Mouse (Mus musculus) 416B (cell line): ENCODE measurements around the gene Nfatc4.
A peak's percentile ranks its signal among the peaks of the same experiment; 100 is the strongest.

Experiments used
- DNase-seq: peaks from one replicate; pipeline ENCODE4 v3.0.0; 2011; ENCODE audit warnings: low read depth

Nfatc4 gene

GRCm38 (mm10) chr14:55822435-55822990 lies 431 bp upstream of the Nfatc4 start:
- peak; percentile 95 for DNase-seq

GRCm38 (mm10) chr14:55824001-55824480 lies 1.1 kb downstream of the Nfatc4 start:
- DNase-seq = no peak

DNA sequence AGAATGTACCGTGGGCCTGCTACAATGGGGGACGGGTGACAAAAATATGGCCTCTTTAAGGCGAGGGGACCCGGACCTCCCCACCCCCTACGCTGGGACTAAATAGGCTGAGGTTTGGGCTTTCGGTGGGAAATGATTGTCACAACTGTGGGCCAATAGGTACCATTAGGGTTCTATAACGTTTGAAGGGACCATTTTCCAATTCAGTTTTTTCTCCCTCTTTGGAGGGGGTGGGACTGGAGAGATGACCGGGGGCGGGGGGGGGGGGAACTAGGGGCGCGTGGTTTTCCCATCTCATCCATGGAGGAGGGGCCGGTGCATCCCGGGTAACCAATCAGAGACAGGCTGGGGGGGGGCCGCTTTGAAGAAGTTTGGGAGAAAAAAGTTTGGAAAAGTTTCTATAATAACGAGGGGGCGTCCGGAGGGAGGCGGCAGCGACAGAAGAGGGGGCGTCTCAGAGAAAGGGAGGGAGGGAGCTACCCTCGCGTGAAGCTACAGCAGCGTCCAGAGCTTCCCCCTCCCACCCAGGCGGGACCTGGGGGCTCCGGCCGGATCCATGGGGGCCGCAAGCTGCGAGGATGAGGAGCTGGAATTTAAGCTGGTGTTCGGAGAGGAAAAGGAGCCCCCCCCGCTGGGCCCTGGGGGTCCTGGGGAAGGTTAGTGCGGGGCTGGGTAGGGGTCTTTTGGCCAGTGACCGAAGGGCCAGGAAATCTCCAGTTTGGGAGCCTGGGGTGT lies 1.7 kb downstream of the Nfatc4 start:
- no peak for DNase-seq

- no peak for DNase-seq
Observed at GRCm38 (mm10) chr14:55825216-55826051, 2.5 kb downstream of the Nfatc4 start.

- no peak for DNase-seq
Observed at GRCm38 (mm10) chr14:55826142-55826541, 3.2 kb downstream of the Nfatc4 start.

GRCm38 (mm10) chr14:55826551-55827340 lies 3.8 kb downstream of the Nfatc4 start:
- DNase-seq = no peak

DNA sequence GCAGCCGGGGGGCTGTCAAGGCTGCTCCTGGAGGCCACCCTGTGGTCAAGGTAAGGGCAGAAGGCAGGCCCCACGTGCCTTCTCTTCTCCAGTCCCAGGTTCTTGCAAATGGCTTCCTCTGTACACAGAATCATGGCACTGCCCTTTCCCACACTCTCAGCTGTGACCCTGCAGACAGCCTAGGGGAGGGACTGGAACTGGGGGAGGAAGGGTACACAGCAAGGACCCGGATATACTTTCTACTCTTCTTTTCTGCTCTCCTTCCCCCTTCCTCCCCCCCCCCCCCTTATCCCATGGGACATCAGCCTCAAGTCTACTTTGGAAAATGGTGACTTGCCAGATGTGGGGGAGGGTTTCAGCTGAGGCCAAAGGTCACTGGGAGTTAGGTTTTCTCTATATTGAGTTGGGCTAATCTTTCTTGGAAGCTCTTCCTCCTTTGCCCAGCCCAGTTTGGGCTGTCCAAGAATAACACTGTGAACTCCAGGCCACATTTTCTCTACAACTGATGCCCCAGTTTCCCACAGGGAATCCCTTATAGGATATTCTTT lies 5.8 kb downstream of the Nfatc4 start:
- DNase-seq = no peak

- no peak for DNase-seq
Observed at GRCm38 (mm10) chr14:55829854-55830253, 6.9 kb downstream of the Nfatc4 start.

DNA sequence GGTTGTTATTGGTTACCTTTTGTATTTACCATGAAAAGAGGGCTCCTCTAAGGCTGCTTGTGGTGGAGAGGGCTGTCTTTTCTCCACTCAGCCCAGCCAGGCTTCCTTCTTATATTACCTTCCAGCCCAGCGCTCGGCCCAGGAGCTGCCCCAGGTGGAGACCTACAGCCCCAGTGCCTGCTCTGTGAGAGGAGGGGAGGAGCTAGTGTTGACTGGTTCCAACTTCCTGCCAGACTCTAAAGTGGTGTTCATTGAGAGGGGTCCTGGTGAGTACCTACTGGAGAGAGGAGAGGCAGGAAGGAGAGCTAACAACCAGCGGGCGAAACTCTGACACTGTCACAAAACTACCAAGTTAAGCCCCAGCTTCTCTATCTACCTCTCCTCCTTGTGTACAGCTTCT lies 7.4 kb downstream of the Nfatc4 start:
- no peak for DNase-seq

GRCm38 (mm10) chr14:55833126-55833525 lies 10.2 kb downstream of the Nfatc4 start:
- no peak for DNase-seq

DNA sequence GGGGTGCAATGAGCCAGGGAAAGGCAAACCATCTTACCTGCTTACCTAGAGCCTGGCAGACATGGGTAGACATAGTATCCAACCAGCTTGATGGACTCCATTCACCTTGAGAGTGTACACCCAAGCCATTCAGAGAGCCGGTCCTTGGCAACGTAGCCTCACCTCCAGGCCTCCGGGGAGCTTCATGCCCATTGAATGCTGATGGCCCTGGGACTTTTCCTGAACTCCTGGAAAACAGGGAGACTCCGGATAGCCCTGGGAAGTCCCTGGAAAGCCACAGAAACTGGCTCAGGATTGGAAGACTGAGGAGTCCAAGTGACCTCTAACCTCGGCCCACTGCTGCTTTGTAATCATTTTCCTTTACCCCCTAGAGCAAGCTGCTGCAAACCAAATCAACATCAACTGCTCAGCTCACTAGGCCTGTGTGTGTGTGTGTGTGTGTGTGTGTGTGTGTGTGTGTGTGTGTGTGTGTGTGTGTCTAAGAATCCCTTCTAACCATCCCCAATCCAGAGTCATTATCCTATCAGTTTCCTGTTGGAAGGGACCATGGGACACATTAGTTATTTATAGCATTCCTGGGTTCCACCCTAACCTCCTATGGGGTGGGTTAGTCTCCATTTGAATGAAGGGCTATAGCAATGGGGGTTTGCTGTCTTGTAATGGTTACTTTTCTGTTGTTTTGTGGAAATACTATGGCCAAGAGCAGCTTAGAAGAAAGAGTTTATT lies 12.0 kb downstream of the Nfatc4 start:
- no peak for DNase-seq

DNA sequence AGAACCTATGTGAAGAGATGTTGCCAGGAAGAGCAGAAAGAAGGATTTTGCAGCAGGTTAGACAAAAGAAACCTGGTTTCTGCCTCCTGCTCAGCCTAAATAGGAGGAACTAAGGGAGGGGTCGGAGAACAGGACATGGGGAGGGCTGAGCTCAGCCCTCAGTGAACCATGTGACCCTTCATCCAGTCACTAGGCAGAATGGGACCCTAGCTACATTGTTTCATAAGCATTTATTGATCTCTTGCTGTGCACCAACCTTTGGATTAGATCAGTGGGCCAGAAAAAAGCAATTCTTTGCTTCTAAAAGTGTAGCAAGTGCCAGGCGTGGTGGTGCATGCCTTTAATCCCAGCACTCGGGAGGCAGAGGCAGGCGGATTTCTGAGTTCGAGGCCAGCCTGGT lies 15.4 kb downstream of the Nfatc4 start:
- DNase-seq = no peak

DNA sequence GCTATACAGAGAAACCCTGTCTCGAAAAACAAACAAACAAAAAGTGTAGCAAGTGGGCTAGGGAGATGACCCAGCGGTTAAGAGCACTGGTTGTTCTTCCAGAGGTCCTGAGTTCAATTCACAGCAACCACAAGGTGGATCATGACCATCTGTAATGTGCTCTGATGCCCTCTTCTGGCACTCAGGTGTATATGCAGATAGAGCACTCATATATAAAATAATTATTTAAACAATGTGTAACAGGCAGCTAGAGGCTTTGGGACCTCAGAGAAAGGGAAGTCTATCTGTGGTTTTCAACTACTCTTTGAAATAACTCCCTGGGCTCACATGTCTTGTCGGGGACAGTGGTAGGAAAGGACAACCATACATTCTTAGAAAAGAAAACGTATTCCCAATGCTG lies 15.8 kb downstream of the Nfatc4 start:
- peak; percentile 57 for DNase-seq

DNA sequence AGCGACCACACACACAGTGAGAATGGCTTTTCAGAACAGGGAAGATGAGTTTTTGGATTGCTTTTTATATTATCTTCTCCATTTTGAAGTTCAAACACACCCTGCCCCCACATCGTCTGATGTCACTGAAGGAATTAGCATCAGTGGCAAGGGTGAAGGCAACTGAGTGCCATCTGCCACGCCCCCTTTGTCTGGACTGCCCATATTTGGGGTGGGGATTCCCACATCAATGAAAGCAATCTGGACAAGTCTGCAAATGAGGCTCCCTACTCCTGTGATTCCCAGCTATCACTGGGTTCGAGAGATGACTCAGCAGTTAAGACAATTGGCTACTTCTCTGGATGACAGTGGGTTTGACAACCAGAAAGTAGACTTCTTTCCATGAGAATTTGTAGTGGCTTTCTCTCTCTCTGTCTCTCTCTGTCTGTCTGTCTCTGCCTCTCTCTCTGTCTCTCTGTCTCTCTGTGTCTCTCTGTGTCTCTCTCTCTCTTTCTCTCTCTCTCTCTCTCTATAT lies 18.0 kb downstream of the Nfatc4 start:
- peak; percentile 36 for DNase-seq

GRCm38 (mm10) chr14:55842794-55843193 lies 19.9 kb downstream of the Nfatc4 start:
- DNase-seq = peak; percentile 35

- DNase-seq = no peak
Observed at GRCm38 (mm10) chr14:55845506-55846294, 22.8 kb downstream of the Nfatc4 start.

GRCm38 (mm10) chr14:55850885-55851284 lies 27.9 kb downstream of the Nfatc4 start:
- DNase-seq = no peak

DNA sequence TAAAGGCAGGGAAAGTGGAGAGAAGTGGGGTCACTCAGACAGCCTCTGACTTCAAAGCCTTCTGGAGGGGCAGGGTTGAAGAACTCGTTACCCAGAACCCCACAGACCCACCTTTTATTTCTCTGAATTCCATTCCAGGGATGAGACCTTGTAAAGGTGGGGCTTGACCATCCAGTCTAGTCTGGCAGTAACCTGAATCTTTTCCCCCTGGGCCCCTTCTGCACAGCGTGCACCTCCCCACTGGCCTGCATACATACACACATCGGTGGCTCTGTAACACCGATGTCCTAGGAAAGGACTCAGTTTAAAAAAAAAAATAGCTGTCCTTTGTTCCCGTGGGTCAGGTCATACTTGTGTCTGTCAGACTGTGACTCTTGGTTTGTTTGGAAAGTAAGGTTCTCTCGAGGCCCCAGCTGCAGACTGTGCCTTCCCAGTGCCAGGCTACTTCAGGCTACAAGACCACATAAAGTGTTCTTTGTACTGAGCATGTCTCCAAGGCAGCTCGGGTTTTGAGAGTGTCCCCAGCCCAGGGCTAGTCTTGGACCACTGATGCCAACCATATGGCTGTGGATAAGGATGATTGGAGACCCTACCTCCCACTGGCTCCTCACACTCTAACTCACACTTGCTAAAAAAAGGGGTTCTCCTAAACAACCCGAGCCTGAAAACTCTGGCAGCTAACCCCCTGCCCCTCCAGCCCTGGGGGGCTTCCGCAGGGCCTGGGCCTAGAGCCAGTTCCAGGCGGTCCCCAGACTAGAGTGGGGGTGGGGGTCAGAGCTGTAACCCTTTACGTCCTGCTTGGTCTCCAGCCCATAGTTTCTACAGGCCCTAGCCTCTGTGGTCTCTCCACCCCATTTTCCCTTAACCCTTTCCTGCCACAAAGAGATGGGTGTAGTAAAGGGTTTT lies 30.0 kb downstream of the Nfatc4 start:
- DNase-seq = no peak
